Mouse (Mus musculus) ES-E14 (cell line): ENCODE data around the gene Actl6b.

Experiments
- CHD2 ChIP-seq: IDR thresholded peaks from 2 replicates; pipeline ENCODE4 v1.6.1; 2014; ENCODE audit warnings: mild to moderate bottlenecking, low read depth, low read length, inconsistent platforms
- HCFC1 ChIP-seq: IDR thresholded peaks from 2 replicates; pipeline ENCODE4 v1.6.1; 2012; ENCODE audit warnings: low read length, inconsistent platforms, borderline replicate concordance; ENCODE audit not compliant: insufficient read depth
- MAFK ChIP-seq: IDR thresholded peaks from 2 replicates; pipeline ENCODE4 v1.6.1; 2014; ENCODE audit warnings: mild to moderate bottlenecking, low read depth, low read length, inconsistent platforms; ENCODE audit not compliant: insufficient read depth
- ZC3H11A ChIP-seq: IDR thresholded peaks from 2 replicates; pipeline ENCODE4 v1.6.1; 2012; ENCODE audit warnings: low read depth, mild to moderate bottlenecking, inconsistent platforms, low read length, borderline replicate concordance
- ZNF384 ChIP-seq: IDR thresholded peaks from 2 replicates; pipeline ENCODE4 v1.6.1; 2012; ENCODE audit warnings: low read depth, low read length, inconsistent platforms

DNA sequence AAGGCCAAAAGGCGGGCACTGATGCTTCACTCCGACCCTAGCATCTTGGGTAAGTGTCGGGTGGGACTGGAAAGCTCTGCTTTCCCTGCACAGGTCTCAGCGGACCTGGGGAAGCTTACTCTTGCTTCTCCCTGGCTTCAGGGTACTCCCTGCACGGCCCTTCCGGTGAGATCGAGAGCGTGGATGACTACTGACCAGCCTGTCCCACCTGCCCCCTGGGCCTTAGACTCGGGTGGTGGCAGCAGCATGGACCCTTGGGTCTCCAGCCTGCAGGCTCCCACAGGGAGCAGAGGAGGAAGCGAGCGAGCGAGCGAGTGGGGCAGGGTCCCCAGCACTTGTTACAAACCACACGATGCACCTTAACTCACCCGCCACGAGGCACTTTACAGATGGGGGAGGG lies 27.8 kb upstream of the Actl6b start:
- TF ChIP-seq CHD2 (no peak), HCFC1 (no peak), ZNF384 (no peak), MAFK (no peak), ZC3H11A (no peak)
